Mouse (Mus musculus): ENCODE data around the gene Lef1. TPM values are rescaled to one million over a fixed set of nuclear protein-coding genes. Genes with fewer than 3 reads are reported as not detected.
A peak's percentile ranks its signal among the peaks of the same experiment; 100 is the strongest.

The Lef1 gene
- polyA plus RNA-seq, 1 experiment from 2014 or later, result 3.5 TPM

DNA sequence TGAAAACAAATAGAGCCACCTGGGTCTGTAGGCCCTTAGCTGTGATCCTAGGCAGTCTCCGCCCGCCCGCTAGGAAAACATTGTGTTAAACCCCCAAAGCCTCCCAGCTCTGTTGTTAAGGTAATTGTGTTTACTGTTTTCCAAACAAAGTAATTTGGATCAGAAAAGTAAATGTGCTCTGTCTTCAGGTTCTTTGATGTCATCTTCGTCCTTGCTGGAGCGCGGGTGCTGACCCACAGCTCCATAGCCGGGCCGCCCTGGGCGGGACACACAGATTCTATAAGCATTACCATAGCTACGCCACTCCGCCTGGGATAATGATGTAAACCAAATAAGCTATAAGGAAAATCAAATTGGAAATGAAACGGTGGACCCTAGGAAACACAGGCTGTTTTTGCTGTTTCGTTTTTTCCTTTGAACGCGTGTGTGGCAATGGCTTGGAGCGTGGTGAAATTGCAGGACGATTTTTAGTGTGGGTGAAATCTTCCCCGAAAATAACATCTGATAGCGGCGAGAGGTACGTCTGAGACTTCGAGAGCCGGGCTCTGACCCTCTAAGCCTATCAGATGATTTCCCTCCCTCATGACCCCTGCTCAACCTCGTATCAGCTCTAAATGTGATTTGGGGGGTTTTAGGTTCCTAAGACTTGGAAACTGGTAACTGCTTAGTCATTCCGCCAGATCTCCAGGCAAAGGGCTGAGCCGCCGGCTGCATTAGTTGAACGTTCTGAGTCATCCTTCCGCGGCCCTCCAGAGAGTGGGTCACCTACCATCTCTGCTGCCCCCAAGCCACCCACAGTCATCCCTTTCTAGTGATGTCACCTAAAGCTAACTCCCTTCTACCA, 25.3 kb upstream of the Lef1 start:
- peak; percentile 81 for ATAC-seq
- H3K27me3 ChIP-seq, result no peaks in the 10 kb centered on the region
- in situ Hi-C loops (cut with MboI; ENCODE audit: low pct_unique_long_range_greater_than_20kb), result no loop called here
- DNase-seq (ENCODE audit: low read depth, low spot score), result peak; percentile 62
- no peak for TF ChIP-seq CTCF (IDR thresholded peaks at IDR 0.05)
- ChIA-PET POLR2A (interaction anchor here (1.1 kb wide), 1 partner anchor 28 kb away, joined by 3 read pairs; no protein-coding TSS in a partner anchor), CTCF (interaction anchor here (0.9 to 1.8 kb wide), 4 partner anchors 9 to 32 kb away, joined by 3 to 4 read pairs (median 4); partner anchors contain the start of gene Lef1)

DNA sequence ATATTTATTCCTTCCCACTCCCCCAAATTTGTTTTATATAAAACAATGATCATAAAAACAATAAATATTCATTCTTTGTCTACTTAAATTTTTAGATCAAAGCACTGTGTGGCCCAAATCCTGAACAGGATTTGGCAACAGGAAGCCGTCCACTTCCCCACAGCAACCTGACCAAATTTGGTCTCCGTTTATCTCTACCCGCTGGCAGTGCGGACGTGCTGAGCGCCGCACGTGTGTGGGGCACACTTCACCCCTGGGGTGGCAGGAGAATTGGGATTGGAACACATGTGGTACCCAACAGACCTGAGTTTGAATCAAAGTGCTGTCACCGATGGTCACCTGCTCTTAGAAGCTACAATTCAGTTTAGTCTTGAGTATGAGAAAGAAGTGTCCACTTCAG, 24.3 kb upstream of the Lef1 start:
- H3K27me3 ChIP-seq, result no peaks in the 10 kb centered on the region
- TF ChIP-seq CTCF (IDR thresholded peaks at IDR 0.05), result no peak
- POLR2A ChIA-PET, result no interaction called here
- in situ Hi-C loops (cut with MboI; ENCODE audit: low pct_unique_long_range_greater_than_20kb), result no loop called here
- no peak for DNase-seq (ENCODE audit: low read depth, low spot score)
- no peak for ATAC-seq
- CTCF ChIA-PET, result no interaction called here

DNA sequence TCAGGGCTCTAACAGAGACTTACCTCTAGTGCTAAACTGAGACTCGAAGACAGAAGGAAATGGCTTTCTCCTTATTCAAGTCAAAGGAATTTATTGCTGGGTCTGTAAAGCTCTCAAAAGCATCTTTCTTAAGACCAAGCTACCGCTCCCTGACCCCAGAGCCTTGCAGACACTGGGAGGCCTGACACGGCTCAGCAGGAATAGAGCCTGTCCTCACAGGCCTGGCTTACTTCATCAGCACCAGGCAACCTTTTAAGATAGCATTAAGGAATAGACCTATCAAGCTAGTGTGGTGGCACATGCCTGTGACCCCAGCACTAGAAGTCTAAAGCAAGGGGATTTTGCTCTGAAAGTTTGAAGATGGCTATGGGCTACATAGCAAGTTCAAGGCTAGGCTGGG, 20.6 kb upstream of the Lef1 start:
- ChIA-PET POLR2A (no interaction called here), CTCF (no interaction called here)
- ATAC-seq, result no peak
- in situ Hi-C loops (cut with MboI; ENCODE audit: low pct_unique_long_range_greater_than_20kb), result no loop called here
- DNase-seq (ENCODE audit: low read depth, low spot score), result no peak
- no peak for TF ChIP-seq CTCF (IDR thresholded peaks at IDR 0.05)
- H3K27me3 ChIP-seq, result no peaks in the 10 kb centered on the region

DNA sequence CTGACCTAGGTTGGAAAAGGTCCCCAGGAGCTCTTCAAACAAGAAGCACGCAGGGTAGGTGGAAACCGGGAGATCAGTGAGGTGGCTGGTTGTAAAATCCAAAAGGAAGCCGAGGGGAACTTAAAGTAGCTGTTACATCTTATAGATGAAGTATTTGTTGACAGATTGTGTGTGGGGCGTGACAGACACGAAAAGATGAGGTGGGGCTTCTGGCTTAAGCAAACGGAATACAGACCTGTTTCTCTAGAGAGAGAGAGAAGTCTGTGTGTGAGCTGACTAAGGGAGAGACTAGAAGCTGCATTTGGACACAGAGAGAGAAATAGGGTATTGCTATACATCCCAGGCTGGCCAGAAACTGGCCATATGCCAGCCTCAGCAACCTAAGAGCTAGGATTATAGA, 18.2 kb upstream of the Lef1 start:
- POLR2A ChIA-PET, result no interaction called here
- no peak for ATAC-seq
- CTCF ChIA-PET, result no interaction called here
- H3K27me3 ChIP-seq, result no peaks in the 10 kb centered on the region
- TF ChIP-seq CTCF (IDR thresholded peaks at IDR 0.05), result no peak
- in situ Hi-C loops (cut with MboI; ENCODE audit: low pct_unique_long_range_greater_than_20kb), result no loop called here
- no peak for DNase-seq (ENCODE audit: low read depth, low spot score)

DNA sequence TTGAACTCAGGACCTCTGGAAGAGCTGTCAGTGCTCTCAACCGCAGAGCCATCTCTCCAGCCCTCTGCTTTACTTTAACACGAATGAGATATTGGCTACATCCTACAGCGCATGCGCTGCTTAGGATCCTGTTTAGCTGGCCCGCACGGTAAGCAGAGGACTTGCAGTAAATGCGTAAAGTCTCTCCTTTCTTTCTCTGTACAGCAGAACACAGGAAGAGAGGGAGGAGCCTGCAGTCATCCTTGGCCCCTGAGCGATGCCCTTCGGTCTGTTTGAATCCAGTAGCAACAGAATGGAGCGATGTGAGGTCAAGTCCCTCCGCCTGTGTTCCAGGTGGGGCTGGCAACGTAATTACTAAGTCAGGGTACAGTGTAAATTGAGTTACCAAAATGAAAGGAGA, 16.5 kb upstream of the Lef1 start:
- TF ChIP-seq CTCF (IDR thresholded peaks at IDR 0.05), result no peak
- in situ Hi-C loops (cut with MboI; ENCODE audit: low pct_unique_long_range_greater_than_20kb), result no loop called here
- CTCF ChIA-PET, result interaction anchor here (0.7 kb wide), 1 partner anchor 15 kb away, joined by 3 read pairs; no protein-coding TSS in a partner anchor
- H3K27me3 ChIP-seq, result no peaks in the 10 kb centered on the region
- no peak for DNase-seq (ENCODE audit: low read depth, low spot score)
- ATAC-seq, result no peak
- POLR2A ChIA-PET, result interaction anchor here (1.1 kb wide), 1 partner anchor 16 kb away, joined by 3 read pairs; the partner anchor contains the start of gene Lef1

DNA sequence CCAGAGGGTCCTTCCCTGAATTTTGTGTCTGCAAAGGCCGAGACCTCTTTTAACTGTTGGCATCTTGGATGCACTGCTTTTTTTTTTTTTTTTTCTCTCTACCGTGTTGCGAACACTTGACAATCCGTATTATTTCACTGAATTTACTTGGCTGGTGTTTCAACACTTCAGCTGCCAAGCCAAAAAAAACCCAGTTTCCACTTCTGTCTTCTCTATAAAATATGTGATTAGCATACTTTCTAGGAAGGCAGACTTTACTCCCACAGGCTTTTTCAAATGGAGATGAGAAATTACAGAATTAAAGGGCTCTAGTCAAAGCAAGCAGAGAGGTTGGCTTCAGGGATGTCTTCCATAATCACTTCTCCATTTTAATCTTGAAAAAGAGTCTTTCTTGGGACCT, 14.2 kb upstream of the Lef1 start:
- in situ Hi-C loops (cut with MboI; ENCODE audit: low pct_unique_long_range_greater_than_20kb), result no loop called here
- ChIA-PET CTCF (interaction anchor here (1.1 kb wide), 1 partner anchor 12 kb away, joined by 3 read pairs; no protein-coding TSS in a partner anchor), POLR2A (no interaction called here)
- DNase-seq (ENCODE audit: low read depth, low spot score) (no peak), ATAC-seq (no peak)
- no peaks in the 10 kb centered on the region for H3K27me3 ChIP-seq
- TF ChIP-seq CTCF (IDR thresholded peaks at IDR 0.05), result no peak

DNA sequence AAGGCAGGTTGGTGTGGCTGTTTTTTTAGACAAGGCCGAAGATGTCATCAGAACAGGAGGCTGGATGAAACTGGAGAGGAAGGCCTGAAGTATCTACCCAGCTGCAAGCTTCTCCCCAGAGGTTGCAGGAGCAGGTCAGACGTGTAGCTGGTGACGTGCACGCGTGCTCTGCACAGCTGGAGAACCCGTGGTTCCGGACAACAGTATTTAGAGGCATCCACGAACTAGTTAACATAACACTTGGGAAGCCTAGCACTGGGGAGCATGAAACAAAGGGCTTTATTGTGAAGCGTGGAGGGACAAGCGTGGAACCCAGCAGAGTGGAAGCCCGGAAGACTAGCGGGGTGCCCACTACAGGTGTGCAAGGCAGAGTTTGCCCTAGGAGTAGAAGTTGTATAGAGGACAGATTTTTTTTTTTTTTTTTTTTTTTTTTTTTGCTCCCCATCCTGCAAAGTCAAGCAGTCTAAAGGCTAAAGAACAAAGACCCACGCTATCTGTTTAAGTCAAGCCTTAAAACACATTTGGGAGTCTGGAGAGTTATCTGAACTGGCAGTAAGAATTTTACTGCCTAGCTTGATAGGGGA, 8.0 kb upstream of the Lef1 start:
- in situ Hi-C loops (cut with MboI; ENCODE audit: low pct_unique_long_range_greater_than_20kb), result no loop called here
- TF ChIP-seq CTCF (IDR thresholded peaks at IDR 0.05), result no peak
- POLR2A ChIA-PET, result interaction anchor here (1.3 kb wide), 1 partner anchor 8 kb away, joined by 3 read pairs; the partner anchor contains the start of gene Lef1
- no peak for ATAC-seq
- DNase-seq (ENCODE audit: low read depth, low spot score), result no peak
- CTCF ChIA-PET, result no interaction called here
- no peaks in the 10 kb centered on the region for H3K27me3 ChIP-seq

DNA sequence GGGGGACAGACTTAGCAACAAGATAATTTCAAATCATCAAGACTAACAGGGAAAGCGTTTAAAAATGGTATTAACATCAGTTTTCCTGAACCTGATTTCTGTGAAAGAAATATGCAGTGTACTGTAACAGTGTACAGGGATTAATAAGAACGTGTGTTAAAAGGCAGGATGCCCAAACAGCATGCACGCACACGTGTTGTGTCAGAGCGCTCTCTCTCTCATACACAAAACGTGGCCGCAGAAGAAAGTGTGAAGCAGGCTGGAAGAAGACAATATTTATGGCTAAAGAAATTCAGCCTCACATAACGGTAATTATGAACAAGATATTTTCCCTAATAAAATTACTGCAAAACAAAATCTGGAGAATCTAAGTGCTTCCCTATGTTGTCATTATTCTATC, 4.9 kb upstream of the Lef1 start:
- POLR2A ChIA-PET, result interaction anchor here (0.6 kb wide), 1 partner anchor 233 kb away, joined by 3 read pairs; no protein-coding TSS in a partner anchor

DNA sequence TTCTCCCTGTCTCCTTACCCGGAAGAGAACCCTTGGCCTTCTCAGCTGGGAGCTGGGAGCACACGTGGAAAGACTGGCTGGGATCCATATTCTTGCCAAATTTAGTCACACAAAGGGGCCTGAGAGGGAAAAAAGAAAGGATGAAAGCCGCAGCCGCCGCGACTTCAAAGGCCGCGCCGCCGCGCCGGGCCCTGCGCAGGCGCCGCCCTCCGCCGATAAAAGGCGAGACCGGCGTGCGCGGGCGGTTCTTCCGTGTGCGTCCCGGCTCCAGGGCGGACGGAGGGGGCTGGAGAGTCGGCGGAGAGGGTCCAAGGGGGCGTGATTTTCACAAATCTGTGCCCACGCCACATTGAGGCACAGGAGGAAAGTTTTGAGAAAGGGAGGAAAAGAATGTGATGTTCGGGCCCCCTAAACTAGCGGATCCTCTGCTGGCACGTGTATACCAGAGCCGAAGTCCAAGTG, 4.3 kb upstream of the Lef1 start:
- POLR2A ChIA-PET, result interaction anchor here (0.6 kb wide), 1 partner anchor 234 kb away, joined by 3 read pairs; no protein-coding TSS in a partner anchor

More for the DNA sequence above, 4.9 kb upstream of the Lef1 start:
- no peak for TF ChIP-seq CTCF (IDR thresholded peaks at IDR 0.05)
- in situ Hi-C loops (cut with MboI; ENCODE audit: low pct_unique_long_range_greater_than_20kb), result no loop called here
- DNase-seq (ENCODE audit: low read depth, low spot score) (no peak), ATAC-seq (no peak)
- CTCF ChIA-PET, result no interaction called here
- peaks cover 5% of the 10 kb centered on the region for H3K27me3 ChIP-seq

DNA sequence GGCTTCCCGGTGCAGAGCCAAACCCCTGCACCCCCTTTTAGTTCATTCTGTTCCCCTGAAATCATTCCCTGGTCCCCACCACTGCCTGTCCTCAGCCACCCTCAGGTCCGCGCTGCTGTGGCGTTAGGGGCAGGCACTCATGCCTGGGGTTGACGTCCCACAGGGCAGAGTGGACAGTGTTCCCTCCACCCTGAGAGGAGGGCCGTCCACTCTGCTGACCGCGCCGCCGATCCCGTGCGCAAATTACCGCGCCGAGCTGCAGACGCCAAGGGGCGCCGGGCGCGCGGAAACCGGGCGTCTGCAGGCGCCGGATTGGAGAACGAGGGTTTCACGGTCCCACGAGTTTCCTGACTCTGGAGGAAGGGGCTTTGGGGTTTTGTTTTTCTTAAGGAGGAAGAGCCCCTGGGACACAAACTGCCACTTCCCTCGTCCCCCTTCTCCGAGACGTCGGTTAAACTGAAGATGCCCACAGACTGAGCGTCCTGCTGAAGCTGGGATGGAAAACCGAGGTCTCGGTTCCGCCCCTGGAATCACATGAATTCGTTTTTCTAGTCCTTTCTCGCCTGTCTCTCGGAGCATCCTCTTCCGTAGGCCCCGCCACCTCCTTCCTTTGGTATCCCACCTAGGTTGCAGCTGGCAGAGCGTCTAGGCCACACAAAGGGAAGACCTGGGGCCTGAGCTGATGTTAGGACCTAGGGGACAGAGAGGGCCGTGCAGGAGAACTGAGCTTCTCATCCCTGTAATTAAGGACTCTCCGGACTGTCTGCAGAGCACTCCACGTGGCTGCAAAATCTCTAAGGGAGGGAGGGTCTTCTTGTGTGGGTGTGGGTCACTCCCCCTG, 3.6 kb upstream of the Lef1 start:
- ATAC-seq (no peak), DNase-seq (ENCODE audit: low read depth, low spot score) (no peak)
- ChIA-PET POLR2A (no interaction called here), CTCF (no interaction called here)
- in situ Hi-C loops (cut with MboI; ENCODE audit: low pct_unique_long_range_greater_than_20kb), result no loop called here
- H3K27me3 ChIP-seq, result peaks cover 5% of the 10 kb centered on the region
- TF ChIP-seq CTCF (IDR thresholded peaks at IDR 0.05), result no peak

More for the DNA sequence above, 4.3 kb upstream of the Lef1 start:
- DNase-seq (ENCODE audit: low read depth, low spot score) (no peak), ATAC-seq (no peak)
- CTCF ChIA-PET, result no interaction called here
- TF ChIP-seq CTCF (IDR thresholded peaks at IDR 0.05), result no peak
- H3K27me3 ChIP-seq, result peaks cover 5% of the 10 kb centered on the region
- in situ Hi-C loops (cut with MboI; ENCODE audit: low pct_unique_long_range_greater_than_20kb), result no loop called here
